Mouse (Mus musculus) midbrain, postnatal 0 days (tissue): Measurements from ENCODE around the gene Mtg2. TPM values are rescaled to one million over a fixed set of nuclear protein-coding genes. Genes with fewer than 3 reads are reported as not detected.
A peak's percentile ranks its signal among the peaks of the same experiment; 100 is the strongest.

ENCODE experiments used
- ATAC-seq: fragments of 200-750 bp; cut with Nextera tagmentation; 2 replicates; pipeline ENCODE4 v1.8.0; 2017; ENCODE audit warnings: moderate number of reproducible peaks, mild to moderate bottlenecking, moderate TSS enrichment, moderate library complexity; ENCODE audit not compliant: low FRiP score
- DNase-seq: peaks from one replicate; pipeline ENCODE4 v3.0.0-alpha.2; 2015; ENCODE audit warnings: low spot score
- H3K27ac ChIP-seq: fragments of 300-500 bp; sonication (generic); 2 replicates; pipeline ENCODE4 v1.5.1; 2014; ENCODE audit warnings: low read depth, mild to moderate bottlenecking, low read length, mixed read lengths
- H3K27me3 ChIP-seq: fragments of 300-500 bp; sonication (generic); 2 replicates; pipeline ENCODE4 v1.6.1; 2014; ENCODE audit warnings: low read length, control low read depth, mixed read lengths; ENCODE audit not compliant: insufficient read depth
- H3K36me3 ChIP-seq: fragments of 300-500 bp; sonication (generic); 2 replicates; pipeline ENCODE4 v1.6.1; 2014; ENCODE audit warnings: low read length, control low read depth, mixed read lengths; ENCODE audit not compliant: insufficient read depth
- H3K4me1 ChIP-seq: fragments of 300-500 bp; sonication (generic); 2 replicates; pipeline ENCODE4 v1.6.1; 2014; ENCODE audit warnings: mild to moderate bottlenecking, control low read depth, antibody characterized with exemption, low read length, mixed read lengths; ENCODE audit not compliant: insufficient read depth
- H3K4me2 ChIP-seq: fragments of 300-500 bp; sonication (generic); 2 replicates; pipeline ENCODE4 v1.6.1; 2014; ENCODE audit warnings: low read depth, mild to moderate bottlenecking, low read length, mixed read lengths; ENCODE audit not compliant: poor library complexity, severe bottlenecking
- H3K4me3 ChIP-seq: fragments of 300-500 bp; sonication (generic); 2 replicates; pipeline ENCODE4 v1.5.1; 2014; ENCODE audit warnings: low read depth, mild to moderate bottlenecking, low read length, moderate library complexity
- H3K9ac ChIP-seq: fragments of 300-500 bp; sonication (generic); replicated peaks from 2 replicates; pipeline ENCODE4 v1.6.1; 2014; ENCODE audit warnings: mild to moderate bottlenecking, low read length, moderate library complexity, mixed read lengths; ENCODE audit not compliant: poor library complexity, severe bottlenecking
- H3K9me3 ChIP-seq: fragments of 300-500 bp; sonication (generic); 2 replicates; pipeline ENCODE4 v1.6.1; 2016; ENCODE audit warnings: low read length, control low read depth
- CTCF ChIP-seq: IDR thresholded peaks from 2 replicates; pipeline ENCODE4 v1.5.1; 2016; ENCODE audit warnings: antibody characterized with exemption, mild to moderate bottlenecking
- WGBS: fragments of 180-500 bp; shearing (Covaris S2); extraction: QIAGEN DNeasy Blood & Tissue Kit; methylation state at CpG from one replicate; pipeline ENCODE4 v1.1.7; 2014; 5-methylcytosine and 5-hydroxymethylcytosine counted together
- polyA plus RNA-seq: library from polyadenylated mRNA; unstranded; fragments of >200 nt; fragmentation: Nextera tagmentation; extraction: Ambion mirVana; gene quantifications from 2 replicates; pipeline ENCODE4 v1.2.1, GENCODE M21; 2015
- total RNA-seq: library from RNA; depleted of rRNA; stranded (reverse); fragments of >200 nt; gene quantifications from 2 replicates; pipeline ENCODE4 v1.2.3, GENCODE M21; 2014

Gene Mtg2
- total and polyA plus RNA-seq, 2 experiments from 2014 or later = 18.0 to 27.3 TPM

GRCm38 (mm10) chr2:180063338-180064131 lies 6.9 kb upstream of the Mtg2 start:
- Histone ChIP-seq H3K27ac (no peak overlapping the region), H3K9me3 (no peaks in the 10 kb centered on the region), H3K36me3 (peaks cover 59% of the 10 kb centered on the region), H3K9ac (no peak overlapping the region), H3K4me2 (no peak overlapping the region), H3K4me3 (no peak overlapping the region), H3K27me3 (no peaks in the 10 kb centered on the region), H3K4me1 (no peaks in the 10 kb centered on the region)
- DNase-seq (no peak), ATAC-seq (no peak)
- TF ChIP-seq CTCF = no peak
- 96% methylated on average over 11 of the region's 11 CpGs for WGBS

- Histone ChIP-seq H3K9ac (peak overlapping the region; percentile 73), H3K27me3 (no peaks in the 10 kb centered on the region), H3K4me2 (peak overlapping the region; percentile 80), H3K4me1 (peaks cover 5% of the 10 kb centered on the region; the same call in 1 of the 2 replicates), H3K27ac (peak overlapping the region; percentile 95), H3K36me3 (peaks cover 20% of the 10 kb centered on the region), H3K9me3 (no peaks in the 10 kb centered on the region), H3K4me3 (peak overlapping the region; percentile 52)
- TF ChIP-seq CTCF = no peak
- ATAC-seq (peak; percentile 66), DNase-seq (no peak)
- WGBS = 34% methylated on average over 20 of the region's 20 CpGs
These were observed 463 bp upstream of the Mtg2 start for GRCm38 (mm10) chr2:180069770-180070480.

GRCm38 (mm10) chr2:180071671-180072070 lies 1.3 kb downstream of the Mtg2 start:
- Histone ChIP-seq H3K4me2 (no peak overlapping the region), H3K4me1 (peaks cover 5% of the 10 kb centered on the region; the same call in 1 of the 2 replicates), H3K27ac (no peak overlapping the region), H3K27me3 (no peaks in the 10 kb centered on the region), H3K9ac (no peak overlapping the region), H3K36me3 (peaks cover 20% of the 10 kb centered on the region), H3K9me3 (no peaks in the 10 kb centered on the region), H3K4me3 (no peak overlapping the region)
- ATAC-seq = no peak
- TF ChIP-seq CTCF = no peak
- no peak for DNase-seq
- 82% methylated on average over 2 of the region's 2 CpGs for WGBS

GRCm38 (mm10) chr2:180072886-180073285 lies 2.5 kb downstream of the Mtg2 start:
- ATAC-seq (no peak), DNase-seq (no peak)
- Histone ChIP-seq H3K4me3 (no peak overlapping the region), H3K4me2 (no peak overlapping the region), H3K27ac (no peak overlapping the region), H3K36me3 (peaks cover 16% of the 10 kb centered on the region), H3K4me1 (peaks cover 5% of the 10 kb centered on the region; the same call in 1 of the 2 replicates), H3K27me3 (no peaks in the 10 kb centered on the region), H3K9me3 (no peaks in the 10 kb centered on the region), H3K9ac (no peak overlapping the region)
- WGBS = 90% methylated on average over 6 of the region's 7 CpGs
- no peak for TF ChIP-seq CTCF

GRCm38 (mm10) chr2:180077622-180078021 lies 7.2 kb downstream of the Mtg2 start:
- TF ChIP-seq CTCF = no peak
- 72% methylated on average over 3 of the region's 3 CpGs for WGBS
- no peak overlapping the region for H3K4me3 ChIP-seq
- DNase-seq (no peak), ATAC-seq (no peak)
- no peaks in the 10 kb centered on the region for H3K27me3 ChIP-seq
- no peaks in the 10 kb centered on the region for H3K9me3 ChIP-seq
- no peak overlapping the region for H3K4me2 ChIP-seq
- H3K27ac ChIP-seq = no peak overlapping the region
- H3K4me1 ChIP-seq = no peaks in the 10 kb centered on the region
- H3K9ac ChIP-seq = no peak overlapping the region
- peaks cover 17% of the 10 kb centered on the region; the same call in 1 of the 2 replicates for H3K36me3 ChIP-seq

- Histone ChIP-seq H3K9ac (no peak overlapping the region), H3K4me3 (no peak overlapping the region), H3K9me3 (no peaks in the 10 kb centered on the region), H3K4me1 (no peaks in the 10 kb centered on the region), H3K27ac (no peak overlapping the region), H3K36me3 (peaks cover 32% of the 10 kb centered on the region), H3K4me2 (no peak overlapping the region), H3K27me3 (no peaks in the 10 kb centered on the region)
- DNase-seq (no peak), ATAC-seq (no peak)
- 88% methylated on average over 8 of the region's 8 CpGs for WGBS
- TF ChIP-seq CTCF = no peak
These were observed 10.3 kb downstream of the Mtg2 start for GRCm38 (mm10) chr2:180080680-180081079.
